Mouse (Mus musculus): Measurements from ENCODE around the gene Obsl1. TPM values are rescaled to one million over a fixed set of nuclear protein-coding genes. Genes with fewer than 3 reads are reported as not detected.

The Obsl1 gene
- polyA plus RNA-seq, 1 experiment from 2014 or later = 22.8 TPM

DNA sequence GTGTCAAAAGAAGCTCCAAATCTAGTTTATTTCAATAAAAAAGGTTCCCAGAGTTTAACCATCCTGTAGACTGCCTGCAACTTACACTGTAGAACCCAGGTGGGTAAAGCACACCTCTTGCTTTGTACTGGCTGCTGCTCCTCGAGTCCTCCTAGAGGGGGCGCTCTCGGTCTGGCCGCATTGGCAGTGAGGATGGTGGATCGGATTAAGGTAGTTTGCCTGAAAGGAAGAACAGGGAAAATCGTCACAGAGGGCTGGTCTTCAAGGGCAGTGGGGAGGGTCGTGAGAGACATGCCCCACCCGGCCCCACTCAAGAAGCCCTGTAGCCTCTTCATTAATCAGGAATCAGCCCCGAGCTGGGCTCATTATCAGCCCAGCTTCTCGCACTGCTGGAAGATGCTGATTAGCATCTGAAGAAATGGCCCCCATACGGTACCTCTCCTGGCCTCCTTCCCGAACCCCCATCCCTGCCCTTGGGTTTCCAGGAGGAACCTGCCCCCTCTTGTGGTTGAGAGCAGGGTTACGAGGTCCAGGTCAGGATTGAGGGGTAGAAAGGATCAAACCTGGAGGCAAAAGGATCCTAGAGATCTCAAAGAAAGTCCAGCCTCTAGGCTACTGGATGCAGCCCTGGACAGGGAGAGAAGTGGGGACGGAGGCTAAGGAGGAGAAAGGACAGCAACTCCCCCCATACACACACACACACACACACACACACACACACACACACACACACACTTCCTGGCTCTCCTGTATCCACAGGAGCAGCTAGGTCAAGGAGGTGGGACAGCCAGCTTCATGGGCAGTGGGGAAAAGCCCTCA, 49.3 kb downstream of the Obsl1 start:
- Histone ChIP-seq H3K4me2 (peak overlapping the region; percentile 54), H3K27ac (peak overlapping the region; percentile 85), H3K4me3 (no peak overlapping the region), H3K9me3 (no peaks in the 10 kb centered on the region), H3K9ac (0 out of 2 replicates have a peak overlapping the region, but pooled peaks have one; percentile 15), H3K36me3 (no peaks in the 10 kb centered on the region), H3K27me3 (peaks cover 42% of the 10 kb centered on the region), H3K4me1 (replicated peaks) (peaks cover 74% of the 10 kb centered on the region)
- 5% methylated on average over 14 of the region's 14 CpGs for WGBS
- ATAC-seq (ENCODE audit: low FRiP score) = no peak

DNA sequence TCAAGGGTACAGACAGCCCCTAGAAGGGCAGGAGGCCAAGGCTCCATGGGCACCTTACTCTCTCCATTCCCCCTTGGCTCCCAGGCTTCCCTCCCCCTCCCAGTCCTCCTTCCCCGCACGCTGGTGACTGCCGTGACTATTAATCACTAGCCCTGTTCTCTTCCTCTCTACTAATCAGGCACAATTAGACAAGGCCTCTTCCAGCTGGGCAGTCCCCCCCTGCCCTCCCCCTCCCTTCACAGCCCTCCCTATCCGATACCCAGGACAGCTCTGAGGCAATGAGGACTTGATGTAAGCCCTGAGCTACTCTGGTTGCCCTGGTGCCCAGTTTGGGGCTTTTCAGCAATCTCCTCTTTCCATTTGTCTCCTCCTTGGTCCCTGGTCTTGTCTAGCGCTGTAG, 50.3 kb downstream of the Obsl1 start:
- peak; percentile 52 for ATAC-seq (ENCODE audit: low FRiP score)
- no peaks in the 10 kb centered on the region for H3K36me3 ChIP-seq
- H3K4me3 ChIP-seq = no peak overlapping the region
- 11% methylated on average over 5 of the region's 5 CpGs for WGBS
- peak overlapping the region; percentile 23 for H3K4me2 ChIP-seq
- peak overlapping the region; percentile 70 for H3K27ac ChIP-seq
- H3K9ac ChIP-seq = 0 out of 2 replicates have a peak overlapping the region, but pooled peaks have one; percentile 6
- H3K27me3 ChIP-seq = peaks cover 50% of the 10 kb centered on the region
- peaks cover 84% of the 10 kb centered on the region for H3K4me1 ChIP-seq (replicated peaks)
- no peaks in the 10 kb centered on the region for H3K9me3 ChIP-seq

DNA sequence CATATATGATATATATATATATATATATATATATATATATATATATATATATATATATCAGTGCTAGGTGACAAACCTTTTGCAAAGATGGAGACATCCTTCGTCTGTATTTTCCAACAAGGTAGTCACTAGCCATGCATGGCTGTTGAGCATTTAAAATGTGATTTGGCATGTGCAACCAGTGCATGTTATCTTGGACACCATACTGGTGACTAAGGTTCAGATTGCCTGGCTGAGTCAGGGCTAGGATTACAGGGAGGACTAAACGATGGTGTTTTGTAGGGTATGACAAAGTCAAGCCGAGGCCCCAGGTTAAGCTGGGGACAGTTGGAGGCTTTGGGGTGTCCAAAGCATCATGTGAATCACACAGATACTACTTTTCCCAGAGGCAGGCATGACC, 50.8 kb downstream of the Obsl1 start:
- H3K4me3 ChIP-seq = no peak overlapping the region
- H3K27me3 ChIP-seq = peaks cover 55% of the 10 kb centered on the region
- 77% methylated on average over 3 of the region's 3 CpGs for WGBS
- peak overlapping the region; percentile 70 for H3K27ac ChIP-seq
- no peak for ATAC-seq (ENCODE audit: low FRiP score)
- no peaks in the 10 kb centered on the region for H3K9me3 ChIP-seq
- peaks cover 89% of the 10 kb centered on the region for H3K4me1 ChIP-seq (replicated peaks)
- no peaks in the 10 kb centered on the region for H3K36me3 ChIP-seq
- H3K4me2 ChIP-seq = peak overlapping the region; percentile 23; the same call in 1 of the 2 replicates
- H3K9ac ChIP-seq = 0 out of 2 replicates have a peak overlapping the region, but pooled peaks have one; percentile 6

DNA sequence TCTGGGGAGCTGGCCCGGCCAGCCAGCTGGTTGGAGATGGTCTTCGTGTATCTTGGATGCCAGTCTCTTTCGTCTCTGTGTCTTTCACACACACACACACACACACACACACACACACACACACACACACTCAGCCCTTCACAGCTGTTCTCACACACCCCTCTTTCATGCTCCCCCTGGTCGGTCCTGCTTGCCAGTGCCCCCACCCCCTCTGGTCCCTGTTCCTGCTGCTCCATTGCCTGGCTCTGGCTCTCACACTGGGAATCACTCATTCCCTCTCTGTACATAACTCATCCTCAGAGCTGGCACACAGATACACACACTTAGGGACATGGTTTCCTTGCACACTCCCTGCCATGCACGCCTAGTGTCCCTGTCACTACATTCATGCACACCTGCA, 54.4 kb downstream of the Obsl1 start:
- Histone ChIP-seq H3K27me3 (peaks cover 69% of the 10 kb centered on the region), H3K4me3 (peak overlapping the region; percentile 41), H3K27ac (peak overlapping the region; percentile 93), H3K4me2 (peak overlapping the region; percentile 71), H3K4me1 (replicated peaks) (peaks cover 98% of the 10 kb centered on the region), H3K9me3 (no peaks in the 10 kb centered on the region), H3K36me3 (no peaks in the 10 kb centered on the region), H3K9ac (peak overlapping the region; percentile 78)
- ATAC-seq (ENCODE audit: low FRiP score) = no peak
- 54% methylated on average over 5 of the region's 5 CpGs for WGBS

DNA sequence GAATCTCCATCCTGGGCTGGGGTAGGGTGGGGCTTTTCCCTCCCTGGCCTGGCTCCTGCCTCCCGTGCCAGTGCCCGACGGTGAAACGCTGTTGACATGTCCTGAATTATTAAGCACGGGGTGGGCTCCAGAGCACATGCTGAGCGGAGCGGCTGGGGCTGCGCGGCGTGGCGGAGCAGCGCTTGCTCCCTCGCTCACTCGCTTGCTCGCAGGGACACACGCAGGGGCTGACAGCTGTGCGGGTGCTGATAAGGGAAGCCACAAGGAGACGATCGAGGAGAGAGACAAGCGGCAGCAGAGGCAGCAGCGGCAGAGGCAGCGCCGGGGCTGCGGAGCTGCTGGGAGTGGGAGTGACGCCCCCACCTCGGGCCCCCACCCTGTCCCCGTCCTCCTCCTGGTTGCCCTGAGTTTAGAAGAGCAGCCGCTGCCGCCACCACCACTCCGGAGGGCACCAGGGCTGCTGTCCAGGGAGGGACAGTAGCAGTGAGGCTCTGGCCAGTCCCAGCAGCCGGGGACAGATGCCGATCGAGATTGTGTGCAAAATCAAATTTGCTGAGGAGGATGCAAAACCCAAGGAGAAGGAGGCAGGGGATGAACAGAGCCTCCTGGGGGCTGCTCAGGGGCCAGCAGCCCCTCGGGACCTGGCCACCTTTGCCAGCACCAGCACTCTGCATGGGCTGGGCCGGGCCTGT, 55.8 kb downstream of the Obsl1 start, which contains the start of gene Asic4:
Gene Asic4 (plus strand): TSS at position 123 of the 692 bp plus-strand sequence.
- H3K27me3 ChIP-seq = peaks cover 66% of the 10 kb centered on the region

DNA sequence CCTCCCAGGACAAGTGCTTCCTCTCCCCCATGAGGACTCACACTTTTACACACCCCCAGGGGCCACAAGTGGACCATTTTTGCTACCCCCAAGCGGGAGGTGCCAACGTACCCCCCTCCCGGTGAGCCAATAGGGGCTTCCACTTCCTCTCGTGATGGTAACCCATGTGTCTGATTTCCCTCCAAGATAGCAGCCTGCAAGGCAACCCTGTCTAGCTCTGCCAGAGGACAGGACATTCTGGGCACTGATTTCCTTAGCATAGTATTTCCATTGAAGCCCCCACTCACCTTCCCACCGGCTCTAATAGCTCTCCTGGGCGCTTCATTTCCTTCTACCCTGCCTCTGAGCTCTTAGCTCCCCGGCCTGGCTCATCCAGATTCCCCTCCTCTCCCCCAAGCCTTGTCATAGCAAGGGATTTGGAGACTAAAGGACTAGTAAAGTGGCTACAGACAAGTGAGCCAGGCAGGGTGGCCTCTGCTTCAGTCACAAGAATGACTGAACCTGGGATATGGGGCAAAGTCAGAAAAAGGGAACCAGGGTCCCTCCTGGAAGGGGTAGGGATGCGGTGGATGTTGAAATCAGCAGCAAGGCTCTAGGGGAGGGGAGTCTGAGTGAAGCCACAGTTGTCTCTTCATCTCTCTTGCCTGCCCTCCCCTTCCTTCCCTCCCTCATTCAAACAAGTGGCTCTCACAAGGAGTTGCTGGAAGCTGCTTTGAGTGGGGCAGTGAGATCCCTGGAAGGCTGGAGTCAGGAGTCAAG, 56.7 kb downstream of the Obsl1 start:
- Histone ChIP-seq H3K27ac (peak overlapping the region; percentile 93), H3K36me3 (no peaks in the 10 kb centered on the region), H3K4me3 (peak overlapping the region; percentile 41), H3K9ac (peak overlapping the region; percentile 78), H3K9me3 (no peaks in the 10 kb centered on the region), H3K27me3 (peaks cover 62% of the 10 kb centered on the region), H3K4me1 (replicated peaks) (peaks cover 99% of the 10 kb centered on the region), H3K4me2 (peak overlapping the region; percentile 71)
- ATAC-seq (ENCODE audit: low FRiP score) = no peak
- 3% methylated on average over 8 of the region's 8 CpGs for WGBS

More for the DNA sequence above, 55.8 kb downstream of the Obsl1 start, which contains the start of gene Asic4:
- Histone ChIP-seq H3K4me3 (peak within 1 kb of the TSS; percentile 41), H3K27ac (peak within 1 kb of the TSS; percentile 93), H3K4me1 (replicated peaks) (peaks cover 98% of the 10 kb centered on the region), H3K9me3 (no peaks in the 10 kb centered on the region), H3K9ac (peak within 1 kb of the TSS; percentile 78), H3K4me2 (peak within 1 kb of the TSS; percentile 71), H3K36me3 (no peaks in the 10 kb centered on the region)
- no peak for ATAC-seq (ENCODE audit: low FRiP score)
- 2% methylated on average over 35 of the region's 35 CpGs for WGBS

DNA sequence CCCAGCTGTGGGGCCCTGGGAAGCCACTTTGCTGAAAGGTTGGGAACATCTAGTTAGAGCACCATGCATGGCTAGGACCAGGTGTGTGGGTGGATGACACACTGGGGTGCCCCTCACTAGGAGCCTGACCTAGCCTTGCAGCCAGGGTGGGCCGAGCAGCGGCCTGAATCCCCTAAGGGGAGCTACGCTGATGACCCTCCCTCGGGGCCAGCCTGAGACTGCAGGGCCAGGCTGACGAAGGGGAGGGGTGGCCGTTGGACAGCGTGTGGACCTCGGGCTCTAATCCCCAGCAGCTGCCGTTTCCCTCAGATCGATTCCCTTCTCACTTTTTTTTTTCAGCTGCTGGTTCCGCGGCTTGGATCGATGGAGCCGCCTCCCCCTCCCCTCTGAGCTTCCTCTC, 57.3 kb downstream of the Obsl1 start:
- no peak for ATAC-seq (ENCODE audit: low FRiP score)
- peak overlapping the region; percentile 59; the same call in 1 of the 2 replicates for H3K9ac ChIP-seq
- peak overlapping the region; percentile 71 for H3K4me2 ChIP-seq
- 2% methylated on average over 14 of the region's 14 CpGs for WGBS
- peak overlapping the region; percentile 93 for H3K27ac ChIP-seq
- H3K27me3 ChIP-seq = peaks cover 58% of the 10 kb centered on the region
- peaks cover 100% of the 10 kb centered on the region for H3K4me1 ChIP-seq (replicated peaks)
- no peak overlapping the region for H3K4me3 ChIP-seq
- no peaks in the 10 kb centered on the region for H3K36me3 ChIP-seq
- H3K9me3 ChIP-seq = no peaks in the 10 kb centered on the region

DNA sequence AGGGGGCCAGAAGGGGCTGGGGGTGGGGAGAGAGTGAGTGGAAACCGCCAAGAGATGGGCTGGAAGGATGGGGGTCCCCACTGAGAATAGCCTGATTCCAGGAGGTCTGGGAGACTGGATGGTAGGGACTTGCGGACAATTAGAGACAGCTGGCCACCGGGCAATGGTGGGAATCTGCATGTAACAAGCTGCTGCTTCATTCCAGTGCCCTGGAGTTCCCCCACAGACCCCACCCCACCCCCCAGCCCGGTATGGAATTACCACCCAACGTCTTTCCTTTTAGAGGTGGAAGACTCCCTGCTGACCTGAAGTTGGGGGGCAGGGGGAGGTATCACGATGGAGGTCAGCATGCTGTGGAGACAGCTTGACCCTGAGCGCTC, 58.2 kb downstream of the Obsl1 start:
- Histone ChIP-seq H3K4me1 (replicated peaks) (peaks cover 100% of the 10 kb centered on the region), H3K4me3 (no peak overlapping the region), H3K9me3 (no peaks in the 10 kb centered on the region), H3K27me3 (peaks cover 52% of the 10 kb centered on the region), H3K27ac (peak overlapping the region; percentile 93), H3K36me3 (no peaks in the 10 kb centered on the region), H3K4me2 (peak overlapping the region; percentile 71), H3K9ac (peak overlapping the region; percentile 51)
- 2% methylated on average over 7 of the region's 7 CpGs for WGBS
- no peak for ATAC-seq (ENCODE audit: low FRiP score)

DNA sequence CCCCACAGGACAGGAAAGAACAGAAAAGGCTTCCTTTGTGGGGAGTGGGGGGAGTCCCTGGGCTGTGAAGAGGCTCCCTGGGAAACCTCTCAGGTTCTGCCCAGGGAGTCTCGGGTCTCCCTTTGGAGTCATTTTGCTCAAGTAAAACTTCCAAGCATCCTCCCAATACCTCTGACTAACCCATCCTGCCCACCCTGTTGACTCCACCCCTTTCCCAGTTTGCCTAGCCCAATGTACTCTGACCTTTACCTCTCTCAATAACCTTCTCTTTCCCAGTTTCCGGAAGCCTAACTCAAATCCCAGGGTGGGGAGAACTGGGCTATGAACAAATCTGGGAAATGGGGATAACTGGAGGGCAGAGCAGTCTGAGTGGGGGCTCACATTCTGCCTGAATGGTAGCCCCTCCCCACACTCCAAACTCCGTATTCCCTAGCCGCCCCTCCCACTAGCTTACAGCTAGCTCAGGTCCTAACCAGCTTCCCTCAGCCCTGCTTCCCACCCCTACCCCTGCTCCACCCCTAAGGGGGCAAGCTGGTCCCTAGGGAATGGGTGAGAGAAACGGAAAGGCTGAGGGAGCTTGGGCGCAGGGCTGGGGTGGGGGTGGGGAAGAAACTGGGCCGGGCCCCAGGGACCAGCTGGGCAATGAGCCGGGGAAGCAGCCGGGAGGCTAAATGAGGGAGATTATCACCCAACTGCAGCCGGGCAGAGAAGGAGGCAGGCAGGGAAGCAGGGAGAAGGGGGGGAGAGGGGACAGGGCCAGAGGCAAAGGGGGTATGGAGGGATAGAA, 58.8 kb downstream of the Obsl1 start:
- no peaks in the 10 kb centered on the region for H3K36me3 ChIP-seq
- H3K9me3 ChIP-seq = no peaks in the 10 kb centered on the region
- H3K4me2 ChIP-seq = peak overlapping the region; percentile 71
- peaks cover 100% of the 10 kb centered on the region for H3K4me1 ChIP-seq (replicated peaks)
- 4% methylated on average over 10 of the region's 10 CpGs for WGBS
- H3K9ac ChIP-seq = peak overlapping the region; percentile 51
- H3K27me3 ChIP-seq = peaks cover 46% of the 10 kb centered on the region
- H3K27ac ChIP-seq = peak overlapping the region; percentile 93
- no peak for ATAC-seq (ENCODE audit: low FRiP score)
- H3K4me3 ChIP-seq = no peak overlapping the region

DNA sequence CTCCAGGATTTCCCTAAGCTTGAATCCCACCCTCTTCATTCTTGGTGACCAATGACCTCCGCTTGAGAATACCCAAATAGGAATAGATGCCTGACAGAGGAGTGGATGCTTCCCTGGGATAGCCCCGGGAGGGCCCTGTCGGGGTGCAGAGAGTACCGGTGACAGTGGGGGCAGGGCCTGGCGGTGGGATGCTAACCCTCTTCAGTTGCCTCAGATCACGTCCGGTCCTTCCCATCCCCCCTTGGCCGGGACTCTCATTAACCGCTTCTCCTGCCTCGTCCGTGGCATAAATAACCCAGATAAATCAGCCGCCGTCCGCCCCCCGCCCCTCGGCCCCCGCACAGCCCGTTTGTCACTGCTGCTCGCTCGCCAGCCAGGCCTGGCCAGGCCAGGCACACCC, 59.6 kb downstream of the Obsl1 start:
- Histone ChIP-seq H3K4me1 (replicated peaks) (peaks cover 100% of the 10 kb centered on the region), H3K27me3 (peaks cover 39% of the 10 kb centered on the region), H3K4me2 (peak overlapping the region; percentile 37), H3K9ac (peak overlapping the region; percentile 51; the same call in 1 of the 2 replicates), H3K27ac (peak overlapping the region; percentile 93), H3K4me3 (no peak overlapping the region), H3K36me3 (no peaks in the 10 kb centered on the region), H3K9me3 (no peaks in the 10 kb centered on the region)
- no peak for ATAC-seq (ENCODE audit: low FRiP score)
- 2% methylated on average over 20 of the region's 20 CpGs for WGBS
